Mouse (Mus musculus): ENCODE results near the gene D3Ertd254e.
"Not testable (repeated sequence)": the region's sequence is repeated elsewhere in the genome, so short reads cannot be mapped to it uniquely, and the experiment has no call there.

D3Ertd254e gene

DNA sequence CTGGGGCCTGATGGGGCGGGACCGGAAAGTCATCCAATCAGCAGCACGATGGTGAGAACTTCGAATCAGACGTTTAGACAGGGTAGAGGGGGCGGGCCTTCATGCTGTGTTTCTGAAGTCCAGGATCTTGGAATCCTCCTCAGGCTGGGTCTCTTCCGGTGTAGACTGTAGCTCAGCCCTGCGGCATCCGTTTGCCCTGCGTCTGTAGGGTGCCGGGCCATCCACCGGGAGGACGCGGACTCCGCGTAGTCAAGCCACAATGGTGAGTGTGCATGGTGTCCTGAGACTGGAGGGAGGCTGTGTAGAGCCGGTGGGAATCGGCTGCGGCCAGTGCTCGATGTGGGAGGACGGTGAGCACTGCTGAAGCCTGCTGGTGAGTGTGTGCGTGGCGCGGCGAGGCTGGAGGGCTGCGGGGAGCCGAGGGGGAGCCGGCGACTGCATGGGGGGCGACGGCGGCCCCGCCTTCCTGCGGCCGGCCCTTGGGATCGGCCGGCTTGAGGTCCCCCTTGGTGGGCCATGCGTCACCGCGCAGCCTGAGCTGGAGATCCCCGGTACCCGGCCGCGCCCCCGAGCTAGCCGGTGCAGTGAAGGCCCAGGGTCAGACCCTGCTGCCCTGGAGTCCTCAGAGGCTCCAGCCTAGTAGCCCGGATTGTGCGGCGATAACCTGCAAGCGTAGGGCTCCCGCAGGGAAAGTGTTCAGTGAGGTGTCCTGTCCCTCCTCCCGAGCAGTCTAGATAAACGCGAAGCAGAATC, at the start of gene D3Ertd254e:
Gene D3Ertd254e, plus strand, starts transcription at position 84 of the 753 bp plus-strand sequence.
- peak; percentile 93 to 94 for DNase-seq

DNA sequence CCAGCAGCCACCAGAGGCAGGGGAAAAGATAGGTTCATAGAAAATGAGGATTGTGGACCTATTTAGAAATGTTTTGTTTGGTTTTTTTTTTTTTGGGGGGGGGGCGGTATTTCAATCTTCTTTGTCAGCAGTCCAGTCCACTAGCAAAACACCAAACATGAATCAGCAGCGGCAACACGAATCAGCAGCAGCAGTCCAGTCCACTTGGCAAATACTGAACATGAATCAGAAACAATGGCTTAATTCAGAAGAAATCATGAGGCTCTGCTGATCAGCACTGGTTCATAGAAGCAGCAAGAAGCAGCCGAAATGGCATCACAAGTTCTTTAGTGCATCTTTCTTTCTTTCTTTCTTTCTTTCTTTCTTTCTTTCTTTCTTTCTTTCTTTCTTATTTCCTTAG, 34.7 kb upstream of the D3Ertd254e start:
- DNase-seq: no peak

DNA sequence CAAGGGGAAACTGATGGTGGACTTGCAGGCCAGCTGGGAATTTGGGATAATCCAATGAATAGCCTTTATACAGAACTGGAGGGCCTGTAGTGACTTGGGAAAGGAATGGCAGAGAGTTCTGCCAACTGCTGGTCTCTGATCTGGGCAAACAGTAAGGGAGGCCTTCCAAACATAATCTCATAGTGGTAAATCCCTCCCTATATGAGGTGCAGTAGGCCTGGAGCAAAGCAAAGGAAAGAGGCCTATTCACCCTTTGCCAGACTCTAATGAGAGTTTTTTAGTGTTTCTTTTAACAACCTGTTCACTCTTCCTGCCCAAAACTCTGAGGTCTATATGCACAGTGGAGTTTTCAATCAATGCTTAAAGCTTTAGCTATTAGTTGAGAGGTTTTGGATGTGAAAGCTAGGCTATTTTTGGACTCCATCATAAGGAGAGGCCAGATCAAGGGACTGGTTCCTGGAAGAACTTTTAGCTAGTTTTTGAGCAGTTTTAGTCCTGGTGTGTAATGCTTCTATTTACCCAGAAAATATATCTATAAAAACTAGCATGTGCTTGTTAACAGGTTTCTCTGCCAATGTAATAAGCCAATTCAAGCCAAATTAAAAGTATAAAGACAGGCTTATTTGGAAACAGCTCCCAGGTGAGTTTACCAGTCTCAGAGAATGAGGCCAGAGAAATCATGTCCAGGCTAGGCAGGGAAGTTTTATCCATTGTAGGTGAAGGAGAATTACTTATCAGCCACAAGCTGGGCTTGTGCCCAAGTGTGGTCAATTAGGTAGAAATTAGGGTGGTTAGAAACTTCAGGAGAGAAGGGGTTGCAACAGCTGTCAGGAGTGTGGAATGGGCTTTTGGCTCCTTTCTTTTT, 30.9 kb upstream of the D3Ertd254e start:
- DNase-seq: no peak

DNA sequence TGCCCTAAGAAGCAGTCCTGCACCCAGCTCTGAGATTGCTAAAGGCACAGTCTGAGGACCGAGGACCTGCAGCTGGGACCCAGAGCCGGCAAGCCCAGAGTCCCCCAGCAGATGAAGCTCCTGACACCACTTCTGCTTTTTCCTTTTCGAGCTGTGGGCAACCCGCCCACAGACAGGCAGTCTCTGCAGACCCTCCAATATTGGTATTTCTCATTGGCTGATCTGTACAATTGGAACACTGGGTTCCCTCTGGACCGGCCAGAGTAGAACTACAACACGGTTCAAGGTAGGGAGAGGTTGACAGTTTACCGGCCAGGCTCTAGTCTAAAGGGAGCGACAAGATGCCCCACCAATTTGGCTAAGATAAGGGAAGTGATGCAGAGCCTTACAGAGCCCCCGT, 24.6 kb upstream of the D3Ertd254e start:
- not testable (repeated sequence) for DNase-seq

DNA sequence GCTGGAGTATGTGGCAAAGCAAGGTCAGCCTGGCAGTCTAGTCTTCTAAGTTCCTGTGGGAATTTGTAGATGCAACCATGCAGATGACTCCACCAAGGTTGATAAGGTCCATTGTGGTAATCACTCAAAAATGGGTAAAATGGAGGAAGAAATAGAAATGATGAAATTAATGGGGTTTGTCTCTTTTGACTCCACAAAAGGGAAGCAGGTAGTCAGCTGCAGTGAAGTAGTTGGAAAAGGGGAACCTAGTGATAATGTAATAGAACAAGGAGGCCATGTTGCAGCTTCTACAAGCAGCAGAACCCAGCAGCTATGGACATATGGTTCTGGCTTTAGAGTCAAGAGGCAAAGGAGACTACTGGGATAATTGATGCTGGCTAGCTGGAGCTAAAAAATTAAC, 14.7 kb upstream of the D3Ertd254e start:
- DNase-seq: no peak

DNA sequence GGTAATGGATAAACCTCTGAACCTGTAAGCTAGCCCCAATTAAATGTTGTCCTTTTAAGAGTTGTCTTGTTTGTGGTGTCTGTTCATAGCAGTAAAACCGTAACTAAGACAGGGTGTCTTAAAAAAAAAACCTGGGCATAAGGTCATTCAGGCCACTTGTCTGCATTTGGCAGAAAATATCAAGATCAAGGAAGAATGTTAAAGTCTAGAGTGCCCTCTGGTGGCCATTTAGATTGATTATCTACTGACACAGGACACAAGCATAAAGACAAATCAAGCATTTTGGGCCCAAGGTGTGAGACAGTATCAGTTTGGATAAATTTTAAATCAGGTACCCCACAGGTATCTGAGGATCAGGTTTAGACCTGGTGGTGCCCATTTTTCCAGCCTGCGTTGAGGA, 13.3 kb upstream of the D3Ertd254e start:
- DNase-seq: peak; percentile 41 to 68

DNA sequence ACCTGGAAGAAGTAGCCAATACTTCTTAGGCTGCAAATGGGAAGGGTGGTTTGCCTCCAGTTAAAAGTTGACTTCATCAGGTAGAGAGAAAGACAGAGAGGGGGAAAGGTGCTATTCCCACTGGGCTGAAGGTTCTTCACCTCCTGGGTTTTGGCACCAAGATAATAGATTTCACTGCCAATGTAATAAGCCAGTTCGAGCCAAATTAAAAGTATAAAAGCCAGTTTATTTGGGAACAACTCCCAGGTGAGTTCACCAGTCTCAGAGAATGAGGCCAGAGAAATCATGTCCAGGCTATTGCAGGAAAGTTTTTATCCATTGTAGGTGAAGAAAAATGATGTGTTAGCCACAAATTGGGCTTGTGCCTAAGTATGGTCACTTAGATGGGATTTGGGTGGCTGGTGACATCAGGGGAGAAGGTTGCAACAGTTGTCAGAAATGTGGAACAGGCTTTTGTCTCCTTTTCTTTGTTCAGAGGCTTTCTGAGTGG, 12.6 kb upstream of the D3Ertd254e start:
- DNase-seq: no peak

DNA sequence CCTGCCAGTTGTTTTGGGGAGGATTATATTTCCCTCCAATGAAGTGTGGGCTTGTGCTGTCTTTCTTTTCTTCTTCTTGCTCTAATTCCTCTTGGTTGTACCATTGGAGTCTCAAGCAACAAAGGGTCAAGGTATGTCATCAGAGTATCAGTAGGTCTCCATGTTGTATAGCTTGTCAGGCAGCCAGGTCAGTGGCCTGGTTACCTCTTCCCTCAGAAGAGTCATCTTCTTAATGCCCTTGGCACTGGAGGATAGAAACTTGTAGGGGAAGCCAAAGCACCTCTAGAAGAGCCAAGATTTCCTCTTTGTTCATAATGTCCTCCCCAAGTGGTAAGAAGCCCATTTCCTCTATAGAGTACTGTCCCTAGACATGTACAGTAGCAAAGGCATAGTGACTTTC, 11.8 kb upstream of the D3Ertd254e start:
- DNase-seq: no peak

DNA sequence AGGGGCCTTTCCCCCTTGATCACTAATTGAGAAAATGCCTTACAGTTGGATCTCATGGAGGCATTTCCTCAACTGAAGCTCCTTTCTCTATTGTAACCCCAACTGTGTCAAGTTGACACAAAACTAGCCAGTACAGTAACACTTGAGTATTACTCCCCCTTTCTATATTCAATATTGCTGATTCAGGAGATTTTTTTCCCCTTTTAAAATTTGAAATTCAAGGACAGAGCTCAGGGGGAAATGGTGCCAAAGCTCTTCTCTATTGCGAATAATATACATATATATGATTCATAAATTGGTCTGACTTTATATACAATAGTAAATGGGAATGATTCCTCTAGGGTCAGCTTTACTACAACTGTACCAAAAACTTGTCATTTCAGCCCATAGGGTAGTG, 282 bp upstream of the D3Ertd254e start:
- DNase-seq: no peak

DNA sequence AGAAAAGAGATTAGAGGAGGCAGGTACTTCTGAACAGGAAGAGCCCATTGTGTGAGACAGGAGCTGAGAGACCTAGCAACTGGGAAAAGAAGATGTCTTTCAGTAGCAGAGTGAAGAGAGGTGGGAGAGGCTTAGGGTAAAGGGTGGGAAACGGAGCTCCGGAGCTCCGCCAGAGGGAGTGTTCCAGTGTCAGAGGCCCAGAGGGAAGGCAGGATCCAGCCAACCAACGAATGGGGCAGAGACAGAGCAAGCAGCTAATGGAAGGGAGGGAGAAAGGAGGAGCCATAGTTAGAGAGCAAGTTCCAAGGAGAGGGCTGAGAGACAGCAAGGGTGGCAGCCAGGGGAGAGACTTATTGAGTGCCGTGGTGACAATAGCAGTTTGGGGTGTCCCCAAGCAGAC, 4.5 kb downstream of the D3Ertd254e start:
- DNase-seq: peak; percentile 5 to 10

DNA sequence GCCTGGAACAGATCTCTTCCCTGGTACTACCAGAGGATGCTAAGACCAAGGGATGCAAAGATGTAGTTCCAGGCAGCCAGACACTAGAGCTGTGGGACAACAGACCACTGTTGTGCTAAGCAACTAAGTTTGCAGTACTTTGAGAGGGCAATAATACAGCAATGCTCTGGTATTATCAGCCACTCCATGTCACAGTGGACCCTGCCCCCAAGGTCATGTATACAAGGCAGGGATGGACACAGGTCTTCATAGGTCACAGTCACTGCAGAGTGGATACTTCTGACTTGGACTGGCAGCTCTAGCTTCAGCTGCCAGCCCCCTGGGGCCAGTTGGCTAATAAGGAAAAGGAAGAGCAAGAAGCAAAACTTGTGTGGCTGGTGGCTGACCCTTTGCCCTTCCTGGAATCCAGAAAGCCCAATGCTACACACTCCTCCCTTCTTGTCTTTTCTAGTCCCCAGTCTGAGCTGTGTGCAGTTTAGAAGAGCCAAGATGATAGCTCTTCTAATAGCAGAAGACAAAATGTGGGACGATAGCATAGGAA, 19.9 kb downstream of the D3Ertd254e start:
- peak in 1 of 2 experiments; percentile 10 for DNase-seq

DNA sequence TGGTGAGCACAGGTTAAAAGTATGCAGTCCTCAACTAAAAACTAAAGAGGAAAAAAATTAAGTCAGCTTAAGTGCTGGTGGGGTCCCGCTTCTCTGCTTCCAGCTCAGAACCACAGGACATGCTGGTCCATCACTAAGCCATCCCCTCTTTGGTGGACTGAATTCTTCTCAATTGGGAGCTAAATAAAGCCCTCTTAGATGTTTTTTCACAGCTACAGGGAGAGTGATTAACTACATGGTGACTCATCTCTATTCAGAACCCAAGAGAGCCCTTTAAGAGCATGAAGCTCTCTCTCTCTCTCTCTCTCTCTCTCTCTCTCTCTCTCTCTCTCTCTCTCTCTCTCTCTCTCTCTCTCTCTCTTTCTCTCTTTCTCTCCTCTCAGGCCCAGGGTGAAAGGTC, 20.5 kb downstream of the D3Ertd254e start:
- no peak for DNase-seq

DNA sequence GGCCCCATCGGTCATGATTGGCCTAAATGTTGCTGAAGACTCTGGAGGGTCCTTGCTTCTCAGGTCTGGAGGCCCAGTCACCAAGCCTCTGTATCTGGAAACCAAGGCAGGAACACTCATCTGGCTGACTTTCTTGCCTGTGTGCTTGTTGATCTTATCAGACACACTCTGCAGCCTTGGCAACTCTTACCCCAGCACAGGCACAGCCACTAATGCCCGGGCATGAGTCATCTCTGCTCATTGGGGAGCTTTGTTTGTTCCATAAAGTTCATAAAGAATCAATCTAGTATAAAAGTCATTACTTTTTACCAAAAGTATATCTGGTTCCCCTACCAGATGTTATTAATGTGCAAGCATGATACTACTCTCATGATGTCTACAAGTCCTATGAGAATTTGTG, 22.9 kb downstream of the D3Ertd254e start:
- DNase-seq: no peak

DNA sequence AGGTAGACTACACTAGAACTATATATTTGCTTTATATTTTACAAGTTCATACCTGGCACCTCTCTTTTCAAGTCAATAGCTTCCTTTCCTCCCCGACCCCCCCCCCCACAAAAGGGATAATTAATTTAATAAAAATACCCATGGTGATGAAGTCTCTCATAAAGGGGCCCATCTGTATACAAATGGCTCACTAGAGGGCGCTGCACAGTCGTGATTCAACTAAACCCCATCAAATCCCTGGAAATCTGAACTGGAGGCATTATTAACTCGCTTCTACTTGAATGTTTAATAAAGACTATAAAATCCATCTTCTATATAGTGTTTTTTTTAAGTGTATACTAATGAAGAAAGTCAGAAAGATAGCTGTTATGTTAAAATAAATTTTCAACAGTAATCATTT, 30.7 kb downstream of the D3Ertd254e start:
- peak; percentile 73 to 82 for DNase-seq

DNA sequence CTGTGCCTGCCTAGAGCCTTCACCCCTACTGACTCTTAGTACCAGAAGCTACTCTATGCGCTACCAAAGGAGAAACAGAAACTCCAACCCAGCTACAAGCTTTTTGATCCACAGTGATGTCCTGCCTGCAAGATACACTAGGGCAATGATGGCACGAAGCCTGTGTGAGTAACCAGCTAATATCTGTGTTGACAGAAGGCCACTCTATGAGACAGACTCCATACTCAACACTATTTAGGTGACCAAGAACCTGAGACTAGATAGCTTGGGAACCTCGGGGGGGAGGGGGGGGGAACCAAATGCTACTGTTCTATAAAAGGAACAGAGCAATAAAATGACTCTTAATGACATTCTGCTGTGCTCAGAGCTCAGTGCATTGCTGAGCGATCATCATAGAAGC, 35.7 kb downstream of the D3Ertd254e start:
- no peak for DNase-seq

DNA sequence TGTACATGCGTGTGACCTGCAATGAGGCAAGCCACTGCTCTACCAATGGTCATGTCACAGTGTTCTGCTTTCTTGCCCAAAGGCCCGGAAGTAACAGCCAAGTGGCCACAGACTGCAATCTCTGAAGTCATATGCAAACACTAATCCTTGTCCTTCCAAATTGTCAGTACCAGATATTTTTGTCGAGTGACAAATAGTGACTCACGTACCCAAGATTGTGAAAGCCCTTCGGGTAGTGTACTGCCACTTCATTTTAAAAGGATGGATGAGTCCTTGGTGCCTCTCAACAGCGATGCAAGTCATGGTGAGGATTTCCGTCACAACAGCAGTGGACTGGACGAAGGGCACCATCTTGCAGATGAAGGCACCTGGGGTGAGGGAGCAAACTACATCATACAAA, 38.4 kb downstream of the D3Ertd254e start:
- no peak for DNase-seq

DNA sequence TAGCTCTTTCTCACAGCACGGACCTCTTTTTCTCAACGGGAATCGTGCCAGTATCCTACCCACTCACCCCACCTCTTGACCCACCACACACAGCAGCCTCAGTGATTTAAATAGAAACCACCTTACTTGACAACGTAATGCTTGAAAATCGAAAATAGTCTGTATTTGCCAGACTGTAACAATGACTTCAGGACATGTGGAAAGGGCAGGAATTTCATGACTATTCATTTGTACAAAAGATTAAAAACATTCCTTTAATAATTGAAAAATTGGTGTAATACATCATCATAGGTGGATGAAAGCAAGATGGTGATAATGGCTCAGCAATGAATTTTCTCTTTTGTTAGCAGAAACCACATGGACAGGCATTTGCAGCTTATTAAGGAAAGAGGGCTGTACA, 50.3 kb downstream of the D3Ertd254e start:
- DNase-seq: no peak

DNA sequence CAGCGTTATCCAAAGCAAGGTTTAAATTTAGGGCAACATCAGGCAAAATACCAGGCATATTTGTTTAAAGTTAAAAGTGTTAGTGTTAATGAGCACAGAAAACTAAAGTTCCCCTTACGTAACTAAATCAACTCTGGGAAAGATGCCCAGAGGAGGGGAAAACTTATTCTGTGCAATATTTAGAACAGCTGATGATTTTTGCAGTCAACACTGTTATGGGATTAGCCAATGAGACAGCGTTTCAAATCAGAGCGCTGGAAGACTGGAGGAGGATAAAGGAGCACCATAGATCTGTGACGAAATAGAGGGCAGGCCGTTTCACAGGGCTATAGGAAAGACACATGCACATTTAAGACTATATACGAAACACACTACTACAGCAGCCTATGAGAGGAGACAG, 52.1 kb downstream of the D3Ertd254e start:
- DNase-seq: no peak

DNA sequence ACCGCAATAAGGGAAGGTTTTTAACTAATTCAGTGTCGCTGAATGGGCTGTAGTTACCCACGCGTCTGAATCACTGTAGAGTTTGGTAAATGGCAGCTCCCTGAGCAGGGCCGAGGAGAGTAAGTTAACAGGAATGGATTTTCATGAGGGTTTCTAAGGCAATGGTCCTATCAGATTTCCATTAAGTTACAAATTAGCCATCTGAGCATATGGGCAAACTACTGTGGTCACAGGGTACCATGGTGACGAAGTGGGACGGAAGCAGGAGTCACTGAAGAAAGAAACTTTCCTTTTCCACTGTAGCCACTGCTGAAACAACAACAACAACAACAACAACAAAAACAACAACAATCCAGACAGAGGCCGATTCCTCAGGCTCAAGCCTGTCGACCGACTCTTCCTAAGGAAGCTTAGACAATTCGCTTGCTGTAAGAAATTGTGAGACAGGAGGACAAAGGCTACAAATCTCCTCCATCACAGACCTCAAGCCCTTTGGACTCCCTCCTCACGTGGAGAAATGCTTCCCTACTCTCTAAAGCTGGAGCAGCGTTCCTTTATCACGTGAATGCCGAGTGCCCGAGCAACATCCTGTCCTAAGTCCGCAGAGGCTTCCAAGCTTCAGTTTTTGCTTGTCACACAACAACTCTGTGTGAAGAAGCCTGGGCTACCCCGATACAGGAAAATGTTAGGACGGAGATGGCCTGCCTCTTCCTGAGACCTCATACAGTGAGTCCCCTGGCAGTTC, 56.9 kb downstream of the D3Ertd254e start:
- no peak for DNase-seq

DNA sequence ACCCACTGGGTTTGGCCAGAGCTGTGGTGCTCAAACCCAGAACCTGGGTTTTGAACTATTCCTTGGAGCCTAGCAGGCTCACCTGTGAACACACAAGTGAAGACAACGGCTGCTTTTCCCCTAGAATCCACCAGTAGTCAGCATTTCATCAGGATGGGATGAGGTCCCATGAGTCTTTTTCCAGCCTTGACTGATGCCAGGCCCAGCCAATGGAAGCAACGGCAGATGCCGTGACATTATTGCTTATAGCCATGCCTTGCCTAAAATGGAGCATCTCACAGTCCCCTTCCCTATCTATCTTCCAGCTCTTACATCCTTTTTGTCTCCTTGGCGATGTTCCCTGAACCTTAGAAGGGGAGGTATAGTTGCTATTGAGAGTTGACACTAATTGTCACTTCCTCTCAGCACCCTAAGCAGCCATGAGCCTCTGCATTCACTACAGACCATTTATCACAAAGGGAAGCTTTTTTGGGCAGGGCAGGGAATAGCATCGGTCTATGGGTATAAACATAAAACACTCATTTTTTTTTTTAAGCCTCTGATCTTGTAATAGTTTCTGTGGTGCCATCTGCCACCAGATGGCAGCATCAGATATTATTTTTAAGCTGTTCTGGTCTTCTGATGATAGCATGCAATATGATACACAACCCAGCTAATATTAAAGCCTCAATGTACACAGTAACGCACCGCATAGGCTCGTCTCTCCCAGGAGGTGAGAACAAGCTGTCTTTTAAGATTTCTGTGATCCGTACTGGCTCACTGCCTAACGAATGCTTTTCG, 59.1 kb downstream of the D3Ertd254e start:
- peak; percentile 60 to 68 for DNase-seq

DNA sequence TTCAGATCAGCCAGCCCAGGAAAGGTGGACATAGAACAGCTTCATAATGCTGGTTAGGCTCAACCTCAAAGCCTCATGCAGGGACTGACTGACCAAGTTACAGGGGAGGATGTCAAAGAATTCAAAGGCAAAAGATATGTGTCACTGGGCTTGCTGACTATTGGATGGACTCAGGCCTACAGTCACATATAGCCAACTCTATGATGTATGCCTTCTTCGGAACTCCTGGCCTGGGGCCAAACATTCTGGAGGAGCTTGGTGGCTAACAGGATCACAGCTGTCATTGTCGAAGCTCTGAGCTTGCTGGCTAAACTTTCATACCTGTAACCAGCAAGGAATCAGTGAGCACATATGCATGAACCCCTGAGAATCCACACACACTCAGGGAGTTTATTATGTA, 60.1 kb downstream of the D3Ertd254e start:
- peak; percentile 32 to 34 for DNase-seq

DNA sequence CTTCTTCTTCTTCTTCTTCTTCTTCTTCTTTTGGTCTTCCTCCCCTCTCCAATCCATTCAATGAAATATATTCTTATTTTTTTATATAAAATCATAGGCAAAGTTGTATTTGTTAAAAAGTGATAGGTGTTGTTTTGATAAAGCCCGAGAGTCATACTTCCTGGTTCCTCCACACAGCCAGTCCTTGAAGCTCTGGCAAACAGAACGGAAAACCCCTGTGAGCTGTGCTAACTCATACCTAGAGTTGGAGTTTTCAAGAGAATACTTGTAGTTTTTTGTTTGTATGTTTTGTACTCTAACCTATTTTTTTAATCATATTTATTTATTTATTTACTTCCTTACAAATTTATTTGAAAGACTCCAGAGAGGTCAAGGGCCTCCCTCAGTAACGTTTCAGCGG, 61.9 kb downstream of the D3Ertd254e start:
- DNase-seq: no peak

All from cerebellum, postnatal 10 days (tissue).